Mouse (Mus musculus): ENCODE data around the gene Rtkn. TPM values are rescaled to one million over a fixed set of nuclear protein-coding genes. Genes with fewer than 3 reads are reported as not detected.

Gene Rtkn
- total and polyA plus RNA-seq, 3 experiments: 5.2 to 27.7 (median 6.7) TPM

GRCm38 (mm10) chr6:83104158-83104557 is 31.1 kb upstream of the Rtkn start:
- intact Hi-C loops (cut with DNase I): loop anchor here (10.0 kb wide), 1 partner anchor 161 kb away; no protein-coding TSS in a partner anchor
- DNase-seq: no peak
- no peaks in the 10 kb centered on the region; the same call in 1 of the 2 replicates for H3K79me2 ChIP-seq (replicated peaks; ENCODE audit: control insufficient read depth, insufficient read depth, low read length)
- no peaks in the 10 kb centered on the region for H3K36me3 ChIP-seq (ENCODE audit: control insufficient read depth, insufficient read depth, low read length)
- 88% methylated on average over 4 of the region's 4 CpGs for WGBS
- H3K9ac ChIP-seq (ENCODE audit: low read depth, low read length): no peak overlapping the region
- H3K4me3 ChIP-seq: no peak overlapping the region
- H3K4me1 ChIP-seq (ENCODE audit: control insufficient read depth, insufficient read depth, low read length): peaks cover 4% of the 10 kb centered on the region
- no peak overlapping the region for H3K27ac ChIP-seq
- TF ChIP-seq EP300 (IDR thresholded peaks at IDR 0.05; ENCODE audit: insufficient read depth, low read depth, low read length): no peak
- no peak for TF ChIP-seq POLR2A (IDR thresholded peaks at IDR 0.05; ENCODE audit: insufficient read depth, low read depth, low read length)
- no peak for TF ChIP-seq CTCF (IDR thresholded peaks at IDR 0.05)
- no peaks in the 10 kb centered on the region for H3K27me3 ChIP-seq (ENCODE audit: control insufficient read depth, insufficient read depth, low read length)

GRCm38 (mm10) chr6:83107566-83108400 is 27.5 kb upstream of the Rtkn start:
- Histone ChIP-seq H3K27ac (no peak overlapping the region; the same call in 1 of the 2 replicates), H3K36me3 (ENCODE audit: control insufficient read depth, insufficient read depth, low read length) (no peaks in the 10 kb centered on the region), H3K27me3 (ENCODE audit: control insufficient read depth, insufficient read depth, low read length) (no peaks in the 10 kb centered on the region), H3K9ac (ENCODE audit: low read depth, low read length) (no peak overlapping the region), H3K79me2 (replicated peaks; ENCODE audit: control insufficient read depth, insufficient read depth, low read length) (no peaks in the 10 kb centered on the region; the same call in 1 of the 2 replicates), H3K4me3 (peak overlapping the region; percentile 75; the same call in 1 of the 2 replicates), H3K4me1 (ENCODE audit: control insufficient read depth, insufficient read depth, low read length) (peaks cover 3% of the 10 kb centered on the region; the same call in 1 of the 2 replicates)
- peak; percentile 83 for TF ChIP-seq CTCF (IDR thresholded peaks at IDR 0.05)
- no peak for TF ChIP-seq EP300 (IDR thresholded peaks at IDR 0.05; ENCODE audit: insufficient read depth, low read depth, low read length)
- TF ChIP-seq POLR2A (IDR thresholded peaks at IDR 0.05; ENCODE audit: insufficient read depth, low read depth, low read length): no peak
- WGBS: 44% methylated on average over 13 of the region's 13 CpGs
- peak; percentile 70 to 80 for DNase-seq
- intact Hi-C loops (cut with DNase I): loop anchor here (2.0 to 10.0 kb wide), 3 partner anchors 51 to 157 kb away; partner anchors contain the start of genes Aup1 and Htra2

GRCm38 (mm10) chr6:83108762-83109668 is 26.2 kb upstream of the Rtkn start, which contains the start of gene Mrpl53:
Gene Mrpl53, plus strand, starts transcription at chr6:83109040.
- no peaks in the 10 kb centered on the region; the same call in 1 of the 2 replicates for H3K79me2 ChIP-seq (replicated peaks; ENCODE audit: control insufficient read depth, insufficient read depth, low read length)
- TF ChIP-seq POLR2A (IDR thresholded peaks at IDR 0.05; ENCODE audit: insufficient read depth, low read depth, low read length) (peak; percentile 88), EP300 (IDR thresholded peaks at IDR 0.05; ENCODE audit: insufficient read depth, low read depth, low read length) (peak; percentile 72; the same call in 1 of the 2 replicates), CTCF (IDR thresholded peaks at IDR 0.05) (no peak)
- H3K27me3 ChIP-seq (ENCODE audit: control insufficient read depth, insufficient read depth, low read length): no peaks in the 10 kb centered on the region
- DNase-seq: peak; percentile 88 to 90
- intact Hi-C loops (cut with DNase I): loop anchor here (1.0 to 10.0 kb wide), 3 partner anchors 16 to 156 kb away; partner anchors contain the start of genes Aup1, Htra2 and Ino80b
- H3K9ac ChIP-seq (ENCODE audit: low read depth, low read length): peak within 1 kb of the TSS; percentile 83
- peak within 1 kb of the TSS; percentile 90 for H3K27ac ChIP-seq
- WGBS: under 1% methylated on average over 76 of the region's 76 CpGs
- H3K4me3 ChIP-seq: peak within 1 kb of the TSS; percentile 75
- H3K4me1 ChIP-seq (ENCODE audit: control insufficient read depth, insufficient read depth, low read length): 0 out of 2 replicates have a peak, but pooled peaks cover 1% of the 10 kb centered on the region
- no peaks in the 10 kb centered on the region for H3K36me3 ChIP-seq (ENCODE audit: control insufficient read depth, insufficient read depth, low read length)

- Histone ChIP-seq H3K4me3 (no peak overlapping the region), H3K4me1 (ENCODE audit: control insufficient read depth, insufficient read depth, low read length) (peaks cover 5% of the 10 kb centered on the region), H3K27ac (no peak overlapping the region), H3K9ac (ENCODE audit: low read depth, low read length) (no peak overlapping the region), H3K27me3 (ENCODE audit: control insufficient read depth, insufficient read depth, low read length) (no peaks in the 10 kb centered on the region), H3K36me3 (ENCODE audit: control insufficient read depth, insufficient read depth, low read length) (no peaks in the 10 kb centered on the region), H3K79me2 (replicated peaks; ENCODE audit: control insufficient read depth, insufficient read depth, low read length) (no peaks in the 10 kb centered on the region; the same call in 1 of the 2 replicates)
- TF ChIP-seq CTCF (IDR thresholded peaks at IDR 0.05) (no peak), POLR2A (IDR thresholded peaks at IDR 0.05; ENCODE audit: insufficient read depth, low read depth, low read length) (no peak), EP300 (IDR thresholded peaks at IDR 0.05; ENCODE audit: insufficient read depth, low read depth, low read length) (no peak)
- intact Hi-C loops (cut with DNase I): no loop called here
- no peak for DNase-seq
- WGBS: 73% methylated on average over 4 of the region's 4 CpGs
Measured at GRCm38 (mm10) chr6:83111510-83112136, 23.6 kb upstream of the Rtkn start.

DNA sequence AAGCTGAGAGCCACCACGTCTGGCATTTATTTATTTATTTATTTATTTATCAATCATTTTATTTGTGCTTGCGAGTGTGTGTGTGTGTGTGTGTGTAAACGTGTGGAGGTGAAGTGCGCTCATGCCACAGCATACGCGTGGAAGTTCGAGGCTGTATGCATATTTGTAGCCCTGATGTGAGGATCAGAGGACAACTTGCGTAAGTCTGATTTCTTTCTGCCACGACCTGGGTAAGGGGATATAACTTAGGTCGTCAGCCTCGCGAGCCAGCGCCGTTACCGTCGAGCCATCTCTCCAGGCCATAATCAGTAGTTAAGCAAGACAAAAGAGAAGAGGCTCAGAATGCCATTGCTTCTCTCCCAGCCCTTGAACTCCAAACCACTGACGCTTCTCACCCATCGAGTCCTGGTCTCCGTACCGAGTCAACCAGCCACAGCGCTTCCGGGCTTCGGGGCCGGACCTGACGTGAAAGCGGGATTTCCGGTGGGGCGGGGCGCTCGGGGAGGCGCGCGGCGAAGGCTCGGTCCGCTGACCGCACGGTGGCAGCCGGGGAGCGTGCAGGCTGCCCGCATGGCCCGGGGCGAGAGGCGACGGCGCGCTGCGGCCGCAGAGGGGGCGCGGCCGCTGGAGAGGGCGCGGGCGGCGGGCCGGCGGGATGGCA is 20.1 kb upstream of the Rtkn start, which contains the start of gene Mogs:
TSS of gene Mogs (plus strand) at position 486 of the 661 bp plus-strand sequence.
- Histone ChIP-seq H3K27ac (peak within 1 kb of the TSS; percentile 80), H3K79me2 (replicated peaks; ENCODE audit: control insufficient read depth, insufficient read depth, low read length) (no peaks in the 10 kb centered on the region), H3K4me3 (peak within 1 kb of the TSS; percentile 90), H3K36me3 (ENCODE audit: control insufficient read depth, insufficient read depth, low read length) (no peaks in the 10 kb centered on the region), H3K9ac (ENCODE audit: low read depth, low read length) (peak within 1 kb of the TSS; percentile 77), H3K4me1 (ENCODE audit: control insufficient read depth, insufficient read depth, low read length) (peaks cover 4% of the 10 kb centered on the region), H3K27me3 (ENCODE audit: control insufficient read depth, insufficient read depth, low read length) (no peaks in the 10 kb centered on the region)
- WGBS: under 1% methylated on average over 54 of the region's 58 CpGs
- peak; percentile 96 for DNase-seq
- intact Hi-C loops (cut with DNase I): loop anchor here (2.0 kb wide), 1 partner anchor 50 kb away; the partner anchor contains the start of gene Dctn1
- TF ChIP-seq EP300 (IDR thresholded peaks at IDR 0.05; ENCODE audit: insufficient read depth, low read depth, low read length) (0 out of 2 replicates have a peak, but pooled peaks have one; percentile 70), CTCF (IDR thresholded peaks at IDR 0.05) (peak; percentile 70), POLR2A (IDR thresholded peaks at IDR 0.05; ENCODE audit: insufficient read depth, low read depth, low read length) (peak; percentile 98)
